Mouse (Mus musculus) midbrain, embryonic 10.5 days (tissue): ENCODE results near the gene Auts2. TPM values are rescaled to one million over a fixed set of nuclear protein-coding genes. Genes with fewer than 3 reads are reported as not detected.

Experiments used
- DNase-seq: peaks from one replicate; pipeline ENCODE4 v3.0.0-alpha.2; 2017; ENCODE audit warnings: low spot score
- H3K27ac ChIP-seq: fragments of 300-500 bp; sonication (generic); replicated peaks from 2 replicates; pipeline ENCODE4 v1.5.1; 2016; ENCODE audit warnings: mild to moderate bottlenecking
- H3K27me3 ChIP-seq: fragments of 300-500 bp; sonication (generic); 2 replicates; pipeline ENCODE4 v1.6.1; 2016; ENCODE audit warnings: low read depth, mild to moderate bottlenecking; ENCODE audit not compliant: poor library complexity, severe bottlenecking
- H3K36me3 ChIP-seq: fragments of 300-500 bp; sonication (generic); 2 replicates; pipeline ENCODE4 v1.6.1; 2016; ENCODE audit warnings: mild to moderate bottlenecking, moderate library complexity
- H3K4me1 ChIP-seq: fragments of 300-500 bp; sonication (generic); 2 replicates; pipeline ENCODE4 v1.6.1; 2016
- H3K4me3 ChIP-seq: fragments of 300-500 bp; sonication (generic); 2 replicates; pipeline ENCODE4 v1.5.1; 2016; ENCODE audit warnings: mild to moderate bottlenecking, moderate library complexity
- H3K9me3 ChIP-seq: fragments of 300-500 bp; sonication (generic); replicated peaks from 2 replicates; pipeline ENCODE4 v1.6.1; 2016; ENCODE audit warnings: mild to moderate bottlenecking
- whole genome bisulfite sequencing: fragments of 180-500 bp; shearing (Covaris S2); methylation state at CpG from one replicate; pipeline ENCODE4 v1.1.7; 2016; 5-methylcytosine and 5-hydroxymethylcytosine counted together
- polyA plus RNA-seq: library from polyadenylated mRNA; unstranded; fragments of >200 nt; fragmentation: Nextera tagmentation; extraction: Ambion mirVana; gene quantifications from 2 replicates; pipeline ENCODE4 v1.2.1, GENCODE M21; 2016

Auts2 gene
- polyA plus RNA-seq, 1 experiment from 2014 or later: 32.3 TPM

DNA sequence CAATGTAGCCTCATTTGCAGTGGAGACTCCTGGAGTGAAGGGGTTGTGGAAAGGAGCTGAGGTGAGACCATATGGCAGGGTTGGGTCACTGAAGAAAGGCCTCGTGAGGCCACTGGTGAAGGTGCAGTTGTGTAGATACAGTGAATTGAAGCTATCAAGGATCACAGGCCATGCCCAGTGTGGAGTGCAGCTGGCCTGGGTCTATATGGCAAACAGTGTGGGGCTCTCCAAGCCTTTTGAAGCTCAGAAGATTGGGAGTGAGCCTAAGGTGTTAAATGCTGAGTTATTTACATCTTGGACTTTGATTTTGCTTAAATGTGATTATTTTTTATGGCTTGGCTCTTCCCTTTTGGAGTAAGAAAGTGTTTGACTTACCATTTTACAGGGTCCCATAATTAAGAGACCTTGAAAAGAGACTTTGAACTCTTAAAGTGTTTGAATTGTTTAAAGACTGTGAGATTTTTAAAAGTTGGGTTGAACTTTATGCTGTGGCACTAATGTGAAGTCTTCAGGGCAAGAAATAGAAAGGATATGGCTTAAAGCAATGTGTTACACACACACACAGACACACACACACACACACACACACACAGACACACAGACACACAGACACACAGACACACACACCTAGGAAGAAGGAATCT, 1127.1 kb downstream of the Auts2 start:
- Histone ChIP-seq H3K9me3 (no peaks in the 10 kb centered on the region), H3K27ac (no peak overlapping the region), H3K27me3 (peaks cover 9% of the 10 kb centered on the region; the same call in 1 of the 2 replicates), H3K4me3 (no peak overlapping the region), H3K4me1 (peaks cover 8% of the 10 kb centered on the region; the same call in 1 of the 2 replicates), H3K36me3 (no peaks in the 10 kb centered on the region)
- 91% methylated on average over 1 of the region's 1 CpGs for WGBS
- DNase-seq: no peak

DNA sequence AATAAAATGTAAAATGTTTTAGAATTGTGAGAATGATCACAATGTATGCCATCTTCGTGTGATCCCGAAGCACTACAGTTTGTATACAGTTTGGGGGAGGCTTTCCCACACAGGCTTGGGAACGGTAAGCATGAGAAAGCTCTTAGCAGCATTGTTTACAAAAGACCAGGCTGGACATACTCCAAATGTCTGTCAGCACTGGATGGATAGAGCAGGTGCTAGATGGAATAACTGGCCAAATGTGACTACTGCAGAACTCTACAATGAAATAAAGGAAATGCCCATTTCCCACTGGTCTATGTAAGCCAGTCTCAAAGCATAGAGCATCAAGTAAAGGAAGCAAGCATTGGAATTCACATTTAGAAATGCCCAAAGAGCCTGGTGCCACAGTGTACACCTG, 1144.9 kb downstream of the Auts2 start:
- H3K9me3 ChIP-seq: no peaks in the 10 kb centered on the region
- H3K27ac ChIP-seq: no peak overlapping the region
- DNase-seq: no peak

DNA sequence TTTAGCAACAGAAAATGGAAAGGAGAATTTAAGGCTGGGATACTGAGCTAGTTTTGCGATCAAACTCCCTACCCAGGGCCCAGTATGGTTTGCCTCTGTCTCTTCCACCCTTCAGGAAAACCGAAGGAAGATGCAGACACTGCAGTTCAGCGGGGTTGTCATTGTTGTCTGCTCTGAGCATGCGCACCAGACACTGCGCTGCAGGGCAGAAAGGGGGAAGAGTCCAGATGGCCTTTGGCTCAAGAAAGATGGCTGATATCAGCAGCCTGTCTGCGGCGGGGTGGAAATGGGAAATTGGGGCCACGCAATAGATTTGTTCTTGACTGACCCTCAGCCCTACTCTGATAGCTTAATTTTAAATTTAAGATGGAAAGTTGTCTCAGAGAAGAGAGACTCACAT, 1147.4 kb downstream of the Auts2 start:
- DNase-seq: no peak
- Histone ChIP-seq H3K4me3 (no peak overlapping the region), H3K27ac (no peak overlapping the region), H3K9me3 (no peaks in the 10 kb centered on the region), H3K27me3 (no peaks in the 10 kb centered on the region), H3K4me1 (no peaks in the 10 kb centered on the region), H3K36me3 (no peaks in the 10 kb centered on the region)
- WGBS: 90% methylated on average over 8 of the region's 8 CpGs

More for the DNA sequence above, 1144.9 kb downstream of the Auts2 start:
- 87% methylated on average over 3 of the region's 3 CpGs for WGBS
- H3K27me3 ChIP-seq: no peaks in the 10 kb centered on the region
- H3K36me3 ChIP-seq: no peaks in the 10 kb centered on the region
- no peak overlapping the region for H3K4me3 ChIP-seq
- H3K4me1 ChIP-seq: no peaks in the 10 kb centered on the region
